Mouse (Mus musculus) bone marrow macrophage, adult 2 months (primary cell): Measurements from ENCODE around the gene Rnf169. TPM values are rescaled to one million over a fixed set of nuclear protein-coding genes. Genes with fewer than 3 reads are reported as not detected.
A peak's percentile ranks its signal among the peaks of the same experiment; 100 is the strongest.

ENCODE experiments used
- H3K27ac ChIP-seq: 2 replicates; pipeline ENCODE4 v1.5.1; 2012; ENCODE audit warnings: low read depth, low read length; ENCODE audit not compliant: insufficient read depth
- H3K4me1 ChIP-seq: 2 replicates; pipeline ENCODE4 v1.6.1; 2012; ENCODE audit warnings: low read length; ENCODE audit not compliant: control insufficient read depth, insufficient read depth
- H3K4me3 ChIP-seq: 2 replicates; pipeline ENCODE4 v1.5.1; 2012; ENCODE audit warnings: mild to moderate bottlenecking, low read length, moderate library complexity; ENCODE audit not compliant: insufficient read depth
- CTCF ChIP-seq: IDR thresholded peaks from 2 replicates; pipeline ENCODE4 v1.5.1; 2012; ENCODE audit warnings: low read depth, mild to moderate bottlenecking, low read length, moderate library complexity
- POLR2A ChIP-seq: IDR thresholded peaks from 2 replicates; pipeline ENCODE4 v1.6.1; 2012; ENCODE audit warnings: mild to moderate bottlenecking, low read depth, low read length, borderline replicate concordance
- polyA plus RNA-seq: library from polyadenylated mRNA; stranded (reverse); fragments of >200 nt; gene quantifications from 2 replicates; pipeline ENCODE4 v1.2.4, GENCODE M21; 2012; ENCODE audit not compliant: missing spikeins, insufficient read depth, insufficient read length

Gene Rnf169
- polyA plus RNA-seq: 26.4 and 27.9 TPM in 2 replicates

GRCm38 (mm10) chr7:99980132-99980591 is at the start of gene Rnf169:
Rnf169 (minus strand) TSS chr7:99980448.
- no peak for TF ChIP-seq CTCF
- TF ChIP-seq POLR2A: peak; percentile 90
- Histone ChIP-seq H3K4me3 (peak within 1 kb of the TSS; percentile 88), H3K27ac (peak within 1 kb of the TSS; percentile 64), H3K4me1 (peaks cover 39% of the 10 kb centered on the region)

DNA sequence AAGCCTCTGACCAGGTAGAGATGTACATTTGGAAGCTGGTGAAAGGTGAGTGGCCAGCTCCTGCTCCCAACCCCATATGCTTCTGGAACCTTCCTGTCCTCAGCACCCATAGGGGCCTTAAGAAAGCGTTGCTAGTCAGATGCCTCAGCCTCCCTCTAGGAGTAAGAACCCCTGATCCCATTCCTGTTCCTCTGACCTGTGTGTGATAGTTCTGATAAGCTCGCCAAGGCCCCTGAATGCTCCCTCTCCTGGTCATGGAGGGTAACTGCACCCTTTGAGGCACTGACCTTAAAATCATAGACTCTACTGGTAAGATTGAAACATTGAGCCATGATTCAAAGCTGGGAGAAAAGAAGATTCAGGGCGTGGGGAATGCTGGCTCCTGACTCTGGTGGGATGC is 49.1 kb upstream of the Rnf169 start:
- Histone ChIP-seq H3K4me3 (no peak overlapping the region), H3K27ac (no peak overlapping the region), H3K4me1 (peaks cover 4% of the 10 kb centered on the region; the same call in 1 of the 2 replicates)
- TF ChIP-seq CTCF: peak; percentile 52; the same call in 1 of the 2 replicates
- TF ChIP-seq POLR2A: no peak

DNA sequence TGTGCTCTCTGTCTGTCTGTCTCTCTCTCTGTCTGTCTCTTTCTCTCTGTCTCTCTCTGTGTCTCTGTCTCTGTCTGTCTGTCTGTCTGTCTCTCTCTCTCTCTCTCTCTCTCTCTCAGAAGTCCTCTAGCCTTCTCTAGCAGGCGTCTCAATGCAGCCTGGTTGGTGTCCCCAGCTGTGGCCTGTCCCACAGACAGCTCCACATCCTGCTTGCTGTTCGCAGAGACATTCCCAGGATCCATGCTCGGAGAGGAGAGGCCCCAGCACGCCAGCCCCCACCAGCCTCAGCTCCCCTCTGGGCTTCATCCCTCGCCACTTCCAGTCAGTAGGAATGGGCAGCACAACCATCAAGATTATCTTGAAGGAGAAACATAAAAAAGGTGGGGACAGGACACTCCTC is 47.1 kb upstream of the Rnf169 start:
- Histone ChIP-seq H3K4me3 (no peak overlapping the region), H3K4me1 (peaks cover under 1% of the 10 kb centered on the region; the same call in 1 of the 2 replicates)
- TF ChIP-seq POLR2A (no peak), CTCF (no peak)

GRCm38 (mm10) chr7:100017056-100017455 is 36.8 kb upstream of the Rnf169 start:
- Histone ChIP-seq H3K27ac (no peak overlapping the region), H3K4me3 (no peak overlapping the region), H3K4me1 (no peaks in the 10 kb centered on the region)
- TF ChIP-seq CTCF: no peak
- TF ChIP-seq POLR2A: no peak

More for the DNA sequence above, 47.1 kb upstream of the Rnf169 start:
- H3K27ac ChIP-seq: no peak overlapping the region

DNA sequence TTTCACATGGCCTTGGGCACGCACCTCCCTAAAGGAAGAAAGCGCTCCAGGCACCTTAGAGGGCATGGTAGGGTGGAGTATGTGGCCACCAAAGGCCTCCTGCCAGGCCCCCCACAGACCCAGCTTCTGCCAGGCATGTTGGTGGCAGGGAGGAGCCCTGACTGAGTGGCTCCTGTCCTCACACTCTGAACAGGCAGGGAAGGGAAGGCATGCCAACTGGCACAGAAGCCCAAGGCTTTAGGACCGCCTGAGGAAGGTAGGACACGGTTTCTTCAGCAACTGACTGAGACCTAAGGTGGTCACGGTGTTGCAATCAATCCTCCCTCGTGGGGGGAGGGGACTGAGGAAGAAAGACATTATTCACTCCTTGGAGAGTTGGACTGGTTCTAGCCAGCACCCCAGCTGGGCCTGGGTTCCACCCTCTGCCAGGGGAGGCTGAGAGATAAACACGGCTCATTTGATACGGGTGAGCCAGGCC is 33.9 kb upstream of the Rnf169 start:
- peaks cover 8% of the 10 kb centered on the region for H3K4me1 ChIP-seq
- no peak overlapping the region for H3K4me3 ChIP-seq
- H3K27ac ChIP-seq: no peak overlapping the region
- TF ChIP-seq CTCF (no peak), POLR2A (no peak)

GRCm38 (mm10) chr7:100012515-100012914 is 32.3 kb upstream of the Rnf169 start:
- TF ChIP-seq POLR2A: no peak
- TF ChIP-seq CTCF: no peak
- Histone ChIP-seq H3K27ac (no peak overlapping the region), H3K4me3 (no peak overlapping the region)

DNA sequence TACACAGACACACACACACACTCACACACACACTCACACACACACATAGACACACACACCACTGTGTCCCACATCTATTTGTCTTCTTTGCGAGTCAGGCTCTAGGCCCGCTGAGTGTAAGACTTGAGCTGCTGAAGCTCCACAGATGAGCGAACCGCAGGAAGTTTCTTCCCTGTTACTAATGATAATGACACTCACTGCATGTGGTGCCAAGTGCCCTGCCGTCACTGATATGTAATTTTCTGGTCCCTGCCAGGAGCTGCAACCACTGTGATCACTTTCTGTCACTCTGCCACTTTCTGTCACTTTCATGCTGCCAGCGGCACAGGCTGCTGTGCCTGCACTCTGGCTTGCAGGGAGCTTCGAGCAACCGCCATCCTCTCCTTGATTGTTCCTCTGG is 31.8 kb upstream of the Rnf169 start:
- Histone ChIP-seq H3K4me1 (peaks cover 8% of the 10 kb centered on the region), H3K27ac (no peak overlapping the region), H3K4me3 (no peak overlapping the region)
- no peak for TF ChIP-seq POLR2A
- no peak for TF ChIP-seq CTCF

More at GRCm38 (mm10) chr7:100012515-100012914, 32.3 kb upstream of the Rnf169 start:
- H3K4me1 ChIP-seq: peaks cover 8% of the 10 kb centered on the region

GRCm38 (mm10) chr7:100010711-100011110 is 30.5 kb upstream of the Rnf169 start:
- no peak for TF ChIP-seq POLR2A
- no peak for TF ChIP-seq CTCF
- H3K4me3 ChIP-seq: no peak overlapping the region
- H3K27ac ChIP-seq: no peak overlapping the region
- peaks cover 8% of the 10 kb centered on the region for H3K4me1 ChIP-seq

DNA sequence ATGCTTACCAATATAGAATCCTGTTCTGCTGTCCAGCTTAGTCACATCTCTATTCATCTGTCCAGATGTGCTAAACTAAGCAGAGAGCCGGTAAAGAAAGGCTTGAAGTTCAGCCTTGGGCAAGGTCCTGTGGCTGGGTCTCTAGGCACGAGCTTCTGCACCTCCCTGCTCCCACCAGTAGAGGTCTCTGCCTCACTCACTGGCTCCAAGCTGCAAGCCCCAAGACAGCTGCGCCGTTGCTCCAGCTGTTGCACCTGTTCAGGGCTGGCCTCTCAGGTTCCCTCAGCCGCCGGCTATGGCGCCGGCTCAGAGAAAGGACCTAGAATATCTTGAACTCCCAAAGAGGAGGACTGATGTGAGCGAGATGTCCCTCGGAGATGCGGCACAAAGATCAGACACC is 29.4 kb upstream of the Rnf169 start:
- H3K27ac ChIP-seq: no peak overlapping the region
- TF ChIP-seq POLR2A (no peak), CTCF (peak; percentile 54)
- H3K4me3 ChIP-seq: no peak overlapping the region
- H3K4me1 ChIP-seq: peaks cover 8% of the 10 kb centered on the region

GRCm38 (mm10) chr7:100008765-100009164 is 28.5 kb upstream of the Rnf169 start:
- Histone ChIP-seq H3K4me1 (peaks cover 8% of the 10 kb centered on the region), H3K4me3 (no peak overlapping the region), H3K27ac (no peak overlapping the region)
- no peak for TF ChIP-seq CTCF
- no peak for TF ChIP-seq POLR2A
